Mouse (Mus musculus): ENCODE data around the gene Dnajb14. TPM values are rescaled to one million over a fixed set of nuclear protein-coding genes. Genes with fewer than 3 reads are reported as not detected.

Dnajb14 gene
- polyA plus RNA-seq, 1 experiment from 2014 or later, result 9.3 TPM

GRCm38 (mm10) chr3:137891089-137891488 is 23.6 kb downstream of the Dnajb14 start:
- ATAC-seq (ENCODE audit: insufficient number of reproducible peaks, insufficient read depth, low FRiP score, low read depth), result no peak
- Histone ChIP-seq H3K4me1 (ENCODE audit: control insufficient read depth, insufficient read depth, low read length) (no peaks in the 10 kb centered on the region), H3K9ac (replicated peaks; ENCODE audit: low read depth, low read length) (no peak overlapping the region), H3K27ac (ENCODE audit: low read length) (no peak overlapping the region), H3K4me2 (replicated peaks; ENCODE audit: low read depth, low read length) (no peak overlapping the region), H3K9me3 (ENCODE audit: control insufficient read depth, low read depth, low read length) (no peaks in the 10 kb centered on the region), H3K4me3 (ENCODE audit: low read depth, low read length) (no peak overlapping the region), H3K27me3 (ENCODE audit: control insufficient read depth, insufficient read depth, low read length) (no peaks in the 10 kb centered on the region), H3K36me3 (ENCODE audit: control insufficient read depth, insufficient read depth, low read length) (peaks cover 15% of the 10 kb centered on the region)
- 80% methylated on average over 3 of the region's 3 CpGs for WGBS

GRCm38 (mm10) chr3:137892118-137892517 is 24.6 kb downstream of the Dnajb14 start:
- no peak for ATAC-seq (ENCODE audit: insufficient number of reproducible peaks, insufficient read depth, low FRiP score, low read depth)
- H3K4me1 ChIP-seq (ENCODE audit: control insufficient read depth, insufficient read depth, low read length), result no peaks in the 10 kb centered on the region
- no peaks in the 10 kb centered on the region for H3K9me3 ChIP-seq (ENCODE audit: control insufficient read depth, low read depth, low read length)
- no peak overlapping the region for H3K4me2 ChIP-seq (replicated peaks; ENCODE audit: low read depth, low read length)
- WGBS, result 95% methylated on average over 4 of the region's 4 CpGs
- H3K9ac ChIP-seq (replicated peaks; ENCODE audit: low read depth, low read length), result no peak overlapping the region
- peaks cover 15% of the 10 kb centered on the region for H3K36me3 ChIP-seq (ENCODE audit: control insufficient read depth, insufficient read depth, low read length)
- no peaks in the 10 kb centered on the region for H3K27me3 ChIP-seq (ENCODE audit: control insufficient read depth, insufficient read depth, low read length)
- H3K27ac ChIP-seq (ENCODE audit: low read length), result no peak overlapping the region
- no peak overlapping the region for H3K4me3 ChIP-seq (ENCODE audit: low read depth, low read length)

- Histone ChIP-seq H3K36me3 (ENCODE audit: control insufficient read depth, insufficient read depth, low read length) (peaks cover 15% of the 10 kb centered on the region), H3K4me3 (ENCODE audit: low read depth, low read length) (no peak overlapping the region), H3K4me2 (replicated peaks; ENCODE audit: low read depth, low read length) (no peak overlapping the region), H3K27ac (ENCODE audit: low read length) (no peak overlapping the region), H3K4me1 (ENCODE audit: control insufficient read depth, insufficient read depth, low read length) (no peaks in the 10 kb centered on the region), H3K27me3 (ENCODE audit: control insufficient read depth, insufficient read depth, low read length) (no peaks in the 10 kb centered on the region), H3K9me3 (ENCODE audit: control insufficient read depth, low read depth, low read length) (no peaks in the 10 kb centered on the region), H3K9ac (replicated peaks; ENCODE audit: low read depth, low read length) (no peak overlapping the region)
- 88% methylated on average over 4 of the region's 4 CpGs for WGBS
- no peak for ATAC-seq (ENCODE audit: insufficient number of reproducible peaks, insufficient read depth, low FRiP score, low read depth)
Observed at GRCm38 (mm10) chr3:137893789-137894188, 26.3 kb downstream of the Dnajb14 start.

- no peak for ATAC-seq (ENCODE audit: insufficient number of reproducible peaks, insufficient read depth, low FRiP score, low read depth)
- Histone ChIP-seq H3K4me3 (ENCODE audit: low read depth, low read length) (no peak overlapping the region), H3K9me3 (ENCODE audit: control insufficient read depth, low read depth, low read length) (no peaks in the 10 kb centered on the region), H3K27ac (ENCODE audit: low read length) (no peak overlapping the region), H3K4me1 (ENCODE audit: control insufficient read depth, insufficient read depth, low read length) (no peaks in the 10 kb centered on the region), H3K36me3 (ENCODE audit: control insufficient read depth, insufficient read depth, low read length) (peaks cover 8% of the 10 kb centered on the region; the same call in 1 of the 2 replicates), H3K27me3 (ENCODE audit: control insufficient read depth, insufficient read depth, low read length) (no peaks in the 10 kb centered on the region), H3K4me2 (replicated peaks; ENCODE audit: low read depth, low read length) (no peak overlapping the region), H3K9ac (replicated peaks; ENCODE audit: low read depth, low read length) (no peak overlapping the region)
- 89% methylated on average over 3 of the region's 3 CpGs for WGBS
Observed at GRCm38 (mm10) chr3:137895196-137895595, 27.7 kb downstream of the Dnajb14 start.

GRCm38 (mm10) chr3:137896386-137896785 is 28.9 kb downstream of the Dnajb14 start:
- ATAC-seq (ENCODE audit: insufficient number of reproducible peaks, insufficient read depth, low FRiP score, low read depth), result no peak
- Histone ChIP-seq H3K9ac (replicated peaks; ENCODE audit: low read depth, low read length) (no peak overlapping the region), H3K27ac (ENCODE audit: low read length) (no peak overlapping the region), H3K4me2 (replicated peaks; ENCODE audit: low read depth, low read length) (no peak overlapping the region), H3K36me3 (ENCODE audit: control insufficient read depth, insufficient read depth, low read length) (peaks cover 8% of the 10 kb centered on the region; the same call in 1 of the 2 replicates), H3K9me3 (ENCODE audit: control insufficient read depth, low read depth, low read length) (no peaks in the 10 kb centered on the region), H3K4me3 (ENCODE audit: low read depth, low read length) (no peak overlapping the region), H3K4me1 (ENCODE audit: control insufficient read depth, insufficient read depth, low read length) (no peaks in the 10 kb centered on the region), H3K27me3 (ENCODE audit: control insufficient read depth, insufficient read depth, low read length) (no peaks in the 10 kb centered on the region)
- 90% methylated on average over 4 of the region's 4 CpGs for WGBS

- H3K4me2 ChIP-seq (replicated peaks; ENCODE audit: low read depth, low read length), result no peak overlapping the region
Observed at GRCm38 (mm10) chr3:137896867-137897266, 29.4 kb downstream of the Dnajb14 start.

GRCm38 (mm10) chr3:137897685-137898084 is 30.2 kb downstream of the Dnajb14 start:
- no peak for ATAC-seq (ENCODE audit: insufficient number of reproducible peaks, insufficient read depth, low FRiP score, low read depth)
- H3K27me3 ChIP-seq (ENCODE audit: control insufficient read depth, insufficient read depth, low read length), result no peaks in the 10 kb centered on the region
- H3K4me2 ChIP-seq (replicated peaks; ENCODE audit: low read depth, low read length), result no peak overlapping the region
- H3K4me3 ChIP-seq (ENCODE audit: low read depth, low read length), result no peak overlapping the region
- 87% methylated on average over 5 of the region's 5 CpGs for WGBS
- no peaks in the 10 kb centered on the region for H3K9me3 ChIP-seq (ENCODE audit: control insufficient read depth, low read depth, low read length)
- no peak overlapping the region for H3K9ac ChIP-seq (replicated peaks; ENCODE audit: low read depth, low read length)
- no peaks in the 10 kb centered on the region for H3K4me1 ChIP-seq (ENCODE audit: control insufficient read depth, insufficient read depth, low read length)
- H3K27ac ChIP-seq (ENCODE audit: low read length), result no peak overlapping the region
- H3K36me3 ChIP-seq (ENCODE audit: control insufficient read depth, insufficient read depth, low read length), result peaks cover 16% of the 10 kb centered on the region

More at GRCm38 (mm10) chr3:137896867-137897266, 29.4 kb downstream of the Dnajb14 start:
- H3K4me3 ChIP-seq (ENCODE audit: low read depth, low read length), result no peak overlapping the region
- no peaks in the 10 kb centered on the region for H3K27me3 ChIP-seq (ENCODE audit: control insufficient read depth, insufficient read depth, low read length)
- H3K27ac ChIP-seq (ENCODE audit: low read length), result no peak overlapping the region
- no peak for ATAC-seq (ENCODE audit: insufficient number of reproducible peaks, insufficient read depth, low FRiP score, low read depth)
- H3K9me3 ChIP-seq (ENCODE audit: control insufficient read depth, low read depth, low read length), result no peaks in the 10 kb centered on the region
- no peaks in the 10 kb centered on the region for H3K4me1 ChIP-seq (ENCODE audit: control insufficient read depth, insufficient read depth, low read length)
- 92% methylated on average over 3 of the region's 3 CpGs for WGBS
- peaks cover 9% of the 10 kb centered on the region; the same call in 1 of the 2 replicates for H3K36me3 ChIP-seq (ENCODE audit: control insufficient read depth, insufficient read depth, low read length)
- no peak overlapping the region for H3K9ac ChIP-seq (replicated peaks; ENCODE audit: low read depth, low read length)

- peaks cover 16% of the 10 kb centered on the region for H3K36me3 ChIP-seq (ENCODE audit: control insufficient read depth, insufficient read depth, low read length)
- H3K4me3 ChIP-seq (ENCODE audit: low read depth, low read length), result no peak overlapping the region
- H3K4me1 ChIP-seq (ENCODE audit: control insufficient read depth, insufficient read depth, low read length), result no peaks in the 10 kb centered on the region
- H3K4me2 ChIP-seq (replicated peaks; ENCODE audit: low read depth, low read length), result no peak overlapping the region
- H3K9me3 ChIP-seq (ENCODE audit: control insufficient read depth, low read depth, low read length), result no peaks in the 10 kb centered on the region
- no peak for ATAC-seq (ENCODE audit: insufficient number of reproducible peaks, insufficient read depth, low FRiP score, low read depth)
- WGBS, result 92% methylated on average over 10 of the region's 10 CpGs
- no peak overlapping the region for H3K9ac ChIP-seq (replicated peaks; ENCODE audit: low read depth, low read length)
- no peak overlapping the region for H3K27ac ChIP-seq (ENCODE audit: low read length)
- no peaks in the 10 kb centered on the region for H3K27me3 ChIP-seq (ENCODE audit: control insufficient read depth, insufficient read depth, low read length)
Observed at GRCm38 (mm10) chr3:137900149-137900548, 32.7 kb downstream of the Dnajb14 start.

- no peak for ATAC-seq (ENCODE audit: insufficient number of reproducible peaks, insufficient read depth, low FRiP score, low read depth)
- Histone ChIP-seq H3K9ac (replicated peaks; ENCODE audit: low read depth, low read length) (no peak overlapping the region), H3K9me3 (ENCODE audit: control insufficient read depth, low read depth, low read length) (no peaks in the 10 kb centered on the region), H3K27ac (ENCODE audit: low read length) (no peak overlapping the region), H3K36me3 (ENCODE audit: control insufficient read depth, insufficient read depth, low read length) (no peaks in the 10 kb centered on the region), H3K4me1 (ENCODE audit: control insufficient read depth, insufficient read depth, low read length) (no peaks in the 10 kb centered on the region; the same call in 1 of the 2 replicates), H3K4me3 (ENCODE audit: low read depth, low read length) (no peak overlapping the region), H3K4me2 (replicated peaks; ENCODE audit: low read depth, low read length) (no peak overlapping the region), H3K27me3 (ENCODE audit: control insufficient read depth, insufficient read depth, low read length) (no peaks in the 10 kb centered on the region)
- WGBS, result 53% methylated on average over 2 of the region's 2 CpGs
Observed at GRCm38 (mm10) chr3:137913093-137913492, 45.6 kb downstream of the Dnajb14 start.
